Mouse (Mus musculus) intestine, embryonic 14.5 days (tissue): ENCODE data around the gene Fxyd2. TPM values are rescaled to one million over a fixed set of nuclear protein-coding genes. Genes with fewer than 3 reads are reported as not detected.

Source experiments
- ATAC-seq: fragments of 200-750 bp; cut with Nextera tagmentation; replicated peaks from 2 replicates; pipeline ENCODE4 v1.8.0; 2017; ENCODE audit warnings: low read depth, moderate number of reproducible peaks, moderate TSS enrichment, moderate library complexity; ENCODE audit not compliant: low FRiP score, low TSS enrichment
- DNase-seq: peaks from one replicate; pipeline ENCODE4 v3.0.0-alpha.2; 2018; ENCODE audit warnings: low spot score
- H3K27ac ChIP-seq: fragments of 300-500 bp; sonication (generic); 2 replicates; pipeline ENCODE4 v1.5.1; 2014; ENCODE audit warnings: low read depth, mild to moderate bottlenecking, control low read depth
- H3K27me3 ChIP-seq: fragments of 300-500 bp; sonication (generic); replicated peaks from 2 replicates; pipeline ENCODE4 v1.6.1; 2014; ENCODE audit warnings: low read length, control low read depth; ENCODE audit not compliant: control insufficient read depth, insufficient read depth
- H3K36me3 ChIP-seq: fragments of 300-500 bp; sonication (generic); 2 replicates; pipeline ENCODE4 v1.6.1; 2014; ENCODE audit warnings: low read length, control low read depth; ENCODE audit not compliant: control insufficient read depth, insufficient read depth
- H3K4me1 ChIP-seq: fragments of 300-500 bp; sonication (generic); replicated peaks from 2 replicates; pipeline ENCODE4 v1.6.1; 2014; ENCODE audit warnings: low read length, control low read depth, mixed read lengths; ENCODE audit not compliant: control insufficient read depth, insufficient read depth
- H3K4me2 ChIP-seq: fragments of 300-500 bp; sonication (generic); 2 replicates; pipeline ENCODE4 v1.6.1; 2014; ENCODE audit warnings: low read length
- H3K4me3 ChIP-seq: fragments of 300-500 bp; sonication (generic); 2 replicates; pipeline ENCODE4 v1.5.1; 2014; ENCODE audit warnings: low read depth, low read length, control low read depth, mixed read lengths
- H3K9ac ChIP-seq: fragments of 300-500 bp; sonication (generic); 2 replicates; pipeline ENCODE4 v1.6.1; 2014; ENCODE audit warnings: mild to moderate bottlenecking, low read length
- H3K9me3 ChIP-seq: fragments of 300-500 bp; sonication (generic); 2 replicates; pipeline ENCODE4 v1.6.1; 2016; ENCODE audit warnings: low read length, control low read depth; ENCODE audit not compliant: control insufficient read depth
- WGBS: fragments of 180-500 bp; shearing (Covaris S2); extraction: QIAGEN DNeasy Blood & Tissue Kit; methylation state at CpG from one replicate; pipeline ENCODE4 v1.1.7; 2014; 5-methylcytosine and 5-hydroxymethylcytosine counted together
- polyA plus RNA-seq: library from polyadenylated mRNA; unstranded; fragments of >200 nt; fragmentation: Nextera tagmentation; extraction: Ambion mirVana; gene quantifications from 2 replicates; pipeline ENCODE4 v1.2.1, GENCODE M21; 2014

Fxyd2 gene
- polyA plus RNA-seq, 1 experiment from 2014 or later, result 5.2 TPM

GRCm38 (mm10) chr9:45412287-45412686 lies 12.8 kb downstream of the Fxyd2 start:
- Histone ChIP-seq H3K36me3 (no peaks in the 10 kb centered on the region), H3K9ac (no peak overlapping the region), H3K27me3 (no peaks in the 10 kb centered on the region), H3K4me1 (no peaks in the 10 kb centered on the region), H3K9me3 (no peaks in the 10 kb centered on the region), H3K4me3 (no peak overlapping the region), H3K27ac (no peak overlapping the region), H3K4me2 (peak overlapping the region; percentile 39)
- ATAC-seq (no peak; the same call in 1 of the 2 replicates), DNase-seq (peak; percentile 99)
- WGBS, result 7% methylated on average over 10 of the region's 10 CpGs

- H3K4me3 ChIP-seq, result no peak overlapping the region
- H3K36me3 ChIP-seq, result no peaks in the 10 kb centered on the region
- H3K4me2 ChIP-seq, result no peak overlapping the region
- H3K9ac ChIP-seq, result no peak overlapping the region
- DNase-seq, result no peak
- H3K27ac ChIP-seq, result no peak overlapping the region
- no peaks in the 10 kb centered on the region for H3K9me3 ChIP-seq
- no peak for ATAC-seq
- H3K4me1 ChIP-seq, result no peaks in the 10 kb centered on the region
- WGBS, result 88% methylated on average over 4 of the region's 4 CpGs
- H3K27me3 ChIP-seq, result no peaks in the 10 kb centered on the region
These were observed 13.4 kb downstream of the Fxyd2 start for GRCm38 (mm10) chr9:45412700-45413477.

DNA sequence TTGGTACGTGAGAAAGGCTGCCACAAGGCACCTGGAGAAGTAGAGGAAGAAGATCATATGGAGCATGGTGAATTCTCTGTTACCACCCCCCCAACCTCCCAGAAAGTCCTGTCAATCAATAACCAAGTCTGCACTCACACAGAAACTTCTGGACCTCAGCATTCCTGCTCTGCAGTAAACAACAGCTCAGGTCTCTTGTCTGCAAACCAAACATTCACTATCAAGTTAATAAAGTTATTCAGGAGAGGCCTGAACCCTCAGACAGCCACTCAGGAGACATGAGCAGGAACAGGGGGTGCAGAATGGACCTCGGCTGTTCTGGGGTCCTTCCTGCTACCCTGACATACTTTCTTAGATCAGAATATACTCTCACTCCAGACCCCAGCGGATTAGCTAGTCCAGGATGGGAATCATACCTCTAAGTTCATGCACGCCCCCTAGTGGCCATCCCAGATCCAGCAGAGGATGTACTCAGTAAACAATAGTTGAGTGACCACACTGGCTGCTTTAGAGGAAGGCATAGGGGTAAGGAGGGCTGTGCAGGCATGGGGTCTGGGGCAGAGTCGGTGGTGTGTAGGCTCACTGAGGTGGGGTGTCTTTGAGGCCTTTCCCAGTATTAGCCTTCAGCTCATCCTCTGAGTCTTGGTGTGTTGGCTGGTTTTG lies 14.1 kb downstream of the Fxyd2 start:
- H3K9me3 ChIP-seq, result no peaks in the 10 kb centered on the region
- no peak overlapping the region for H3K4me2 ChIP-seq
- H3K27me3 ChIP-seq, result no peaks in the 10 kb centered on the region
- DNase-seq (no peak), ATAC-seq (no peak)
- H3K9ac ChIP-seq, result no peak overlapping the region
- H3K36me3 ChIP-seq, result no peaks in the 10 kb centered on the region
- H3K27ac ChIP-seq, result no peak overlapping the region
- H3K4me1 ChIP-seq, result no peaks in the 10 kb centered on the region
- 52% methylated on average over 5 of the region's 5 CpGs for WGBS
- H3K4me3 ChIP-seq, result no peak overlapping the region

DNA sequence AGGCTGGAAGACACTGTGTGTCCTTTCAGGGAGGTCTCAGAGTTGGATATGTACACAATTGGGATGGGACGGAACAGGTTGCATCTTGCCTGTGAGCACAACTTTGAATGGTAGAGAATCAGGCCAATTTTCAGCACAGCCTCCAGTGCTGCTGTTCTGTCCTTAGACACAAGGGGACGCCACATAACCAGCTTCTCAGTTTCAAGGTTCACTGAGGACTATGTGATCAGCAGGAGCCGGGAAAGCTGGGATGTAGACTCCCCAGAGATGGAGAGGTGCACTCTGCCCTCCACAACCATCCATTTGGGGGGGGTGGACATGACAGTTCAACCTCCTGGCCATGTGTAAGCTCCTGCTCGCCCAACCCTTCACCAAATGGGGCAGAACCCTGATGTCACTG lies 16.4 kb downstream of the Fxyd2 start:
- H3K9ac ChIP-seq, result no peak overlapping the region
- H3K4me2 ChIP-seq, result no peak overlapping the region
- ATAC-seq (no peak), DNase-seq (peak; percentile 67)
- H3K36me3 ChIP-seq, result no peaks in the 10 kb centered on the region
- no peaks in the 10 kb centered on the region for H3K9me3 ChIP-seq
- WGBS, result 46% methylated on average over 4 of the region's 4 CpGs
- no peaks in the 10 kb centered on the region for H3K27me3 ChIP-seq
- H3K4me1 ChIP-seq, result no peaks in the 10 kb centered on the region
- no peak overlapping the region for H3K27ac ChIP-seq
- H3K4me3 ChIP-seq, result no peak overlapping the region

DNA sequence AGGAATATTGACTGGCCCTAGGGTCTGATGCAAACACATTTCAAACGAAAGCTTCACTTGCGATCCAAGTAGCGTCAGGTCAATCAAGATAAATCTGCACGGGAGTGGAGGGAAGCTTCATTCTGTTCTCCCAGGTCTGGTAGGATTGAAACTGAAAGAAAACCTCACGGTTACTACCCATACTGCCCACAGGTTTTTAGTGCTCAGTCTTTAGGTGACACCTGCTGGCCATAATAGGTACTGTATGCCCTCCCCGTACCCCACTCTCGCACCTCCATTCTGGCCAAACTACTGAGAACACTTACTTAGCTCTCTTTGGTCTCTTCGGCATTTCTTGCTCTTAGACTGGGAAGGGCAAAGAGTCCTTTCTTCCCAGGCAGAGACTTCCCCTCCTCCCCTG lies 17.8 kb downstream of the Fxyd2 start:
- DNase-seq (peak; percentile 79), ATAC-seq (peak; percentile 49; the same call in 1 of the 2 replicates)
- Histone ChIP-seq H3K4me2 (peak overlapping the region; percentile 30), H3K27ac (no peak overlapping the region), H3K27me3 (no peaks in the 10 kb centered on the region), H3K36me3 (no peaks in the 10 kb centered on the region), H3K4me1 (no peaks in the 10 kb centered on the region), H3K9ac (no peak overlapping the region), H3K4me3 (no peak overlapping the region), H3K9me3 (no peaks in the 10 kb centered on the region)
- 22% methylated on average over 8 of the region's 8 CpGs for WGBS

- Histone ChIP-seq H3K4me3 (no peak overlapping the region), H3K27me3 (no peaks in the 10 kb centered on the region), H3K9ac (no peak overlapping the region), H3K4me2 (no peak overlapping the region), H3K9me3 (no peaks in the 10 kb centered on the region), H3K4me1 (no peaks in the 10 kb centered on the region), H3K36me3 (no peaks in the 10 kb centered on the region), H3K27ac (no peak overlapping the region)
- DNase-seq (no peak), ATAC-seq (no peak)
- WGBS, result 67% methylated on average over 8 of the region's 8 CpGs
These were observed 18.8 kb downstream of the Fxyd2 start for GRCm38 (mm10) chr9:45418252-45418651.

- Histone ChIP-seq H3K9ac (no peak overlapping the region), H3K4me1 (no peaks in the 10 kb centered on the region), H3K27ac (no peak overlapping the region), H3K4me2 (no peak overlapping the region), H3K4me3 (no peak overlapping the region), H3K9me3 (no peaks in the 10 kb centered on the region), H3K27me3 (0 out of 2 replicates have a peak, but pooled peaks cover 2% of the 10 kb centered on the region), H3K36me3 (no peaks in the 10 kb centered on the region)
- no peak for ATAC-seq
- 63% methylated on average over 8 of the region's 8 CpGs for WGBS
- DNase-seq, result no peak
These were observed 21.7 kb downstream of the Fxyd2 start for GRCm38 (mm10) chr9:45421209-45421608.

- H3K4me1 ChIP-seq, result no peaks in the 10 kb centered on the region
- WGBS, result 73% methylated on average over 7 of the region's 7 CpGs
- no peak overlapping the region for H3K9ac ChIP-seq
- no peaks in the 10 kb centered on the region for H3K36me3 ChIP-seq
- no peak overlapping the region for H3K27ac ChIP-seq
- H3K4me3 ChIP-seq, result no peak overlapping the region
- no peak overlapping the region for H3K4me2 ChIP-seq
- H3K27me3 ChIP-seq, result 0 out of 2 replicates have a peak, but pooled peaks cover 2% of the 10 kb centered on the region
- ATAC-seq (no peak), DNase-seq (no peak)
- H3K9me3 ChIP-seq, result no peaks in the 10 kb centered on the region
These were observed 23.4 kb downstream of the Fxyd2 start for GRCm38 (mm10) chr9:45422761-45423298.
